Mouse (Mus musculus) erythroblast, embryonic 14.5 days (primary cell): ENCODE results near the gene 4931406P16Rik. TPM values are rescaled to one million over a fixed set of nuclear protein-coding genes. Genes with fewer than 3 reads are reported as not detected.

Experiments used
- H3K27me3 ChIP-seq: 2 replicates; pipeline ENCODE4 v1.6.1; 2012; ENCODE audit warnings: inconsistent platforms; ENCODE audit not compliant: control insufficient read depth
- H3K36me3 ChIP-seq: 2 replicates; pipeline ENCODE4 v1.6.1; 2012; ENCODE audit warnings: mild to moderate bottlenecking, inconsistent platforms; ENCODE audit not compliant: control insufficient read depth
- H3K4me1 ChIP-seq: 2 replicates; pipeline ENCODE4 v1.6.1; 2012; ENCODE audit warnings: inconsistent platforms; ENCODE audit not compliant: control insufficient read depth
- H3K4me3 ChIP-seq: replicated peaks from 2 replicates; pipeline ENCODE3; 2012; ENCODE audit warnings: moderate library complexity, mild to moderate bottlenecking, inconsistent platforms
- H3K9me3 ChIP-seq: 2 replicates; pipeline ENCODE4 v1.6.1; 2012; ENCODE audit warnings: low read length, inconsistent platforms, mixed read lengths; ENCODE audit not compliant: control insufficient read depth
- GATA1 ChIP-seq: IDR thresholded peaks from 2 replicates; pipeline ENCODE4 v1.6.1; 2012; ENCODE audit warnings: low read length, inconsistent platforms, mixed read lengths
- TAL1 ChIP-seq: IDR thresholded peaks from 3 replicates; pipeline ENCODE4 v1.6.1; 2012; ENCODE audit warnings: low read length, inconsistent platforms, mixed read lengths
- polyA plus RNA-seq: library from polyadenylated mRNA; stranded (reverse); fragments of >175 nt; gene quantifications from 2 replicates; pipeline ENCODE4 v1.2.3, GENCODE M21; 2012

The 4931406P16Rik gene
- polyA plus RNA-seq, 1 experiment: 3.3 TPM

DNA sequence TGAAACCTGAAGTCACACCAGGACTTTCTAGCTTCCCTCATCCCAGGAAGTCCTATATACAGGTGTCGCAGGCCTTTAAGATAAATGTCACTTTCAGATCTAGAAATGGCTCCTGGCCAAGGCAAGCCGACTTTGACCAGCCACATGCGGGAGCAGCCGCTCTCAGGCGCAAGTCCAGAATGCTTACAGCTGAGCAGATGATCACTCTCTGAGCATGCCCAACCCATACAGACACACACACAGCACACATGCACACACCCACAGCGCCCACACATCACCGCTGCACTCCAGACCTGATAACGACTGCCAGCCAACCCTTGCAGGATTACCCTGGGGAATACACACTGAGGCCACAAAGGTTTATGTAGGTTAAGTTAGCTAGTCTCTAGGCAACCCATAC lies 87.3 kb downstream of the 4931406P16Rik start:
- peaks cover 48% of the 10 kb centered on the region for H3K4me1 ChIP-seq
- TF ChIP-seq GATA1: no peak
- TF ChIP-seq TAL1: no peak
- peaks cover 63% of the 10 kb centered on the region for H3K36me3 ChIP-seq
- no peak overlapping the region for H3K4me3 ChIP-seq
- 0 out of 2 replicates have a peak, but pooled peaks cover 7% of the 10 kb centered on the region for H3K9me3 ChIP-seq
- no peaks in the 10 kb centered on the region for H3K27me3 ChIP-seq

DNA sequence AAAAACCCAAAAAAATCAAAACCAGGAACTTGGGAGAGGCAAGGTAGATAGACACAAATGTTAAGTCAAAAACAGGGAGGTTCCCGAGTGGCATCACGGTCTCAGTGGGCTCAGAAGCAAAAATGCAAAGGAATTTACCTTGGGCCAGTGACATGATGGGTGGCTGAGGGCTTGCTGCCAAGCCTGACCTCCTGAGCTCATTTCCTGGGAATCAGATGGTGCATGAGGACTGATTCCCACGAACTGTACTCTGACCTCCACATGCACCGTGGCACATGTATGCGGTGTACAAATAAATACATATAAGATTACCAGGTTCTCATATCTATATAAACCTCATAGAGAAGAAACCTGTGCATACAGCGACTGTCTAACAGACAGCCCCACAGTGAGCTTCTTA lies 89.0 kb downstream of the 4931406P16Rik start:
- H3K4me1 ChIP-seq: peaks cover 32% of the 10 kb centered on the region

DNA sequence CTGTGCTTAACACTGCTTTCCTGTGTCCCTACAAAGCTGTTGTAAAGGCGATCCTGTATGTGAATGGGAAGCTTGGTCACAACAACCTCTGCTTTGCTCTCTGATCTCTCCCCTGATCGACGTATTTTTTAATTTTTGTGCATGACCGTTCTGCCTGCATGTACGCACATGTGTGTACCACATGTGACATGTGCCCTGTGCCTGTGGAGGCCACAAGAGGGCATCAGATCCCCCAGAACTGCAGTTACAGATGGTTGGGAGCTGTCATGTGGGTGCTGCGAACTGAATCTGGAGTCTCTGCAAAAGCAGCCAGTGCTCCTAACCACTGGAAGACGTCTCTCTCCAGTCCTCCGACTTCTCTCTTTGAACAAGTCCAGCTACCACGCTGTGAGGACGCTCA lies 91.0 kb downstream of the 4931406P16Rik start:
- H3K27me3 ChIP-seq: no peaks in the 10 kb centered on the region
- TF ChIP-seq TAL1 (no peak), GATA1 (no peak)
- H3K9me3 ChIP-seq: peaks cover 7% of the 10 kb centered on the region; the same call in 1 of the 2 replicates
- H3K36me3 ChIP-seq: peaks cover 87% of the 10 kb centered on the region
- peaks cover 14% of the 10 kb centered on the region for H3K4me1 ChIP-seq
- H3K4me3 ChIP-seq: no peak overlapping the region

More for the DNA sequence above, 89.0 kb downstream of the 4931406P16Rik start:
- Histone ChIP-seq H3K9me3 (peaks cover 7% of the 10 kb centered on the region; the same call in 1 of the 2 replicates), H3K36me3 (peaks cover 78% of the 10 kb centered on the region), H3K4me3 (no peak overlapping the region), H3K27me3 (no peaks in the 10 kb centered on the region)
- TF ChIP-seq TAL1 (no peak), GATA1 (no peak)

DNA sequence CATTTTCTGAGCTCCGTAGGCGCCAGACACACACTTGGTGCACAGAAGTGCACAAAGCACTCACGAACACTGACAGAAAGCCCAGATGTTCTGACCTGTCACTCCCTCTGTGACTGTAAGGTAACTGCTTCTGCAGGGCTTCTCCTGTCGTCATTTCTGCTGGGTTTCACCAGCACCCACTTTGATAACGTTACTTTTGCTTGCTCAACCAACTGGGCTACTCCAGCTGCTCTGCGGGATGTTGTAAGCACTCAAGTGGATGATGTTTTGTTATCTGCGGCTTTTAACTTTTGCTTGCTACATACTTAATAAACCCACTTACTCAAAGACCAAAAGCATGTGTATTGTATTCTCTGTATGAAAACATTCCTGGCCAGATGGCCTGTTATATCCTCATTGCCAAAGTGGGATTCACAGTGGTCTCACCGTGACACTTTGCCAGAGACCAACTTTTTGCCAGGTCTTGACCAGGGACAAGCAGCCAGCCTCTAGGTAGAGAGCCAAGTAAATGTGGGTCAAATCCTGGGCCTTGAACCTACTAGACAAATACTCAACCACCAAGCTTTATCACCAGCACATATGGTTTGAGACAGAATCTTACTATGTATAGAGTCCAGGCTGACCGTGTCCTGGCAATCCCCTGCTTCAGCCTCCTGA lies 91.6 kb downstream of the 4931406P16Rik start:
- peaks cover 7% of the 10 kb centered on the region; the same call in 1 of the 2 replicates for H3K9me3 ChIP-seq
- H3K36me3 ChIP-seq: peaks cover 82% of the 10 kb centered on the region
- H3K4me3 ChIP-seq: no peak overlapping the region
- H3K4me1 ChIP-seq: peaks cover 11% of the 10 kb centered on the region
- H3K27me3 ChIP-seq: no peaks in the 10 kb centered on the region
- TF ChIP-seq TAL1: no peak
- TF ChIP-seq GATA1: no peak

DNA sequence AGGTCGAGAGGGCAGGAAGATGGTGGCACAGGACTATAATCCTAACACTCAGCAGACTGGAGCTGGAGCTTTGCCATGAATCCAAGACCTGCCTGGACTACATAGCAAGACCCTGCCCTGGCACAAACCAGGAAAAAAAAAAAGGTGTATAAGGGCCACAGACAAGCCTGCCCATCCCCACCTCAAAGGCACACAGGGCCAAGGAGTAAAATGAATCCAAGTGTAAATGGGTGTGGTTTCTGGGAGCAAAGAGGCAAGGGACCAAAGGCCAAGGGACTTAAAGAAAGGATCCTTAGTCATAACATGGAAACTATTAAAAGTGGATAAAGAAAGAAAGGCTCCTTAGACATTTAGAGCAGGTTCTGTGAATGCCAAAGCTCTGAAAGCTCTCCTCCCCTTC lies 94.9 kb downstream of the 4931406P16Rik start:
- TF ChIP-seq TAL1 (no peak), GATA1 (no peak)
- H3K4me3 ChIP-seq: no peak overlapping the region
- no peaks in the 10 kb centered on the region for H3K27me3 ChIP-seq
- peaks cover 7% of the 10 kb centered on the region; the same call in 1 of the 2 replicates for H3K9me3 ChIP-seq
- peaks cover 86% of the 10 kb centered on the region for H3K36me3 ChIP-seq
- H3K4me1 ChIP-seq: no peaks in the 10 kb centered on the region; the same call in 1 of the 2 replicates

DNA sequence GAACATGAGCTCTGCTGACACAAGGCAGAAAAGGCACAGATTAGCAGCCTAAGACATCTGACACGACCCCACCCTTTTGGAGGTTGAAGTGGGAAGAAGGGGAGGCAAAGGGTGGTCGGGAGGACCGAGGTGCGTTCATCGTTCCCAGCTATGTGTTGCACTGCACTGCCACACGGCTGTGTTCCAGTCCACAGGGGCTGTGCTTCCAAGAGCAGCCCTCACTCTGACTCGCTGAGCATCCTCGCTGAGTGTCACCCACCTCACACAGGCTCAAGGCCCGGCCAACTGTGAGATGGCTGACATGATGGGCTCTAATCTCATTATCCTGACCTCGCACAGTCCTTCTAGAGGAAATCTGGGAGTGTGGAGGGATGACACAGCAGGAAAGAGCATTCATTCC lies 96.9 kb downstream of the 4931406P16Rik start:
- peaks cover 86% of the 10 kb centered on the region for H3K36me3 ChIP-seq
- no peak for TF ChIP-seq GATA1
- no peak for TF ChIP-seq TAL1
- H3K4me1 ChIP-seq: no peaks in the 10 kb centered on the region; the same call in 1 of the 2 replicates
- H3K4me3 ChIP-seq: no peak overlapping the region
- H3K9me3 ChIP-seq: no peaks in the 10 kb centered on the region; the same call in 1 of the 2 replicates
- no peaks in the 10 kb centered on the region for H3K27me3 ChIP-seq

DNA sequence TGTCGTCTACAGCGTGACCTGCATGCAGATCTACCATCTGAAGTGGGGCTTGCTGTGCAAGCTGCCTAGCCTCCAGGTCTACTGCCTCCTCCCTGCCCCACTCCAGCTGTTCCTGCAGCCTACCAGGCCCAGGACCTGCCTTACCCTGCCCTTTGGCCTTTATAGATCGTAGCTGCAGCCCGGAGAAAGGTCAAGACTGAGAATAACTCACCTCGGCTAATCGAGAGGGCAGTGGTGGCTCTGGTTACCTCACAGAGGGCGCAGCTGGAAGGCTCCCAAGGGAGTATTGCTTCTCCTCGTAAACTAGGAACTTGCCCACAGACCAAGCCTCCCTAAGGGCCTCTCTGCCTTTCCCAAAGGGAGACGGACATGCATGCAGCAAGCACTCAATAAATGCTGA lies 97.9 kb downstream of the 4931406P16Rik start:
- Histone ChIP-seq H3K9me3 (no peaks in the 10 kb centered on the region; the same call in 1 of the 2 replicates), H3K36me3 (peaks cover 87% of the 10 kb centered on the region), H3K4me3 (no peak overlapping the region), H3K4me1 (no peaks in the 10 kb centered on the region; the same call in 1 of the 2 replicates), H3K27me3 (no peaks in the 10 kb centered on the region)
- TF ChIP-seq GATA1: no peak
- TF ChIP-seq TAL1: no peak

DNA sequence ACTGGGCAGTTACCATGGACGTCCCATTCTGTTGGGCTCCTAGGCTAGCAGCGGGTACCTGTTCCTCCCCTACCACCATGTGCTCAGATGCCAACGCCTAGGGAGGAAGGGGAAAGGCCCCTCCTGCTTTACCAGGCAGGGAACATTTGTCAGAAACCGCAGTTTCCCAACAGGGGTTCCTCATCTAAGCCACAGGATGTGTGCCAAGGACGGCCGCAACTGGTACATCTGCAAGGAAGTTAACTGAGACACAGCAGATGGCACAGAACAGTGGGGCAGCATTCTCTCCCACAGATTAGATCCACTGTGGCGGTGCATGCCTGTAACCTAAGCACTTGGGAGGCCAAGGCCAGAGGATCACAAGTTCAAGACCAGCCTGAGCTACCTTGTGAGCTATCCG lies 98.7 kb downstream of the 4931406P16Rik start:
- peaks cover 88% of the 10 kb centered on the region for H3K36me3 ChIP-seq

DNA sequence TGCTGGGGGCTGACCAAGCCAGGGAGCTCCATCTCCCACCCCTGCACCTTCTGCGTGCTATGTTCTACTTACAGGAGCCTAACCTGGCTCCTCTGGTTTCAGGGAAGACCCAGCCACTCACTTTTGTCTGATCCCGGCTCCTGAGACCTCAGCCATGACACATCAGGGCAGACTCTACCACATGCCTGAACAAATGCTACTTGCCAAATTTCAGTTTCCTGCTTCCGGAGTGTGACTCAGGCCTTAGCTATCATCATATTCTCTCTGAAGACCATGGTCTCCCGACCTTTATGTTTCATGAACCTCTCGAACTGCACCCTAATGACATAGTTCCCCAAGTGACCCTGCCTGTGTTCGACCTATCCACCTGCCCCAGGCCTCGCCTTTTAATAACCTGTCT lies 100.1 kb downstream of the 4931406P16Rik start:
- Histone ChIP-seq H3K36me3 (peaks cover 90% of the 10 kb centered on the region), H3K27me3 (no peaks in the 10 kb centered on the region), H3K9me3 (no peaks in the 10 kb centered on the region), H3K4me1 (no peaks in the 10 kb centered on the region; the same call in 1 of the 2 replicates), H3K4me3 (no peak overlapping the region)
- no peak for TF ChIP-seq TAL1
- no peak for TF ChIP-seq GATA1

More for the DNA sequence above, 98.7 kb downstream of the 4931406P16Rik start:
- Histone ChIP-seq H3K4me1 (no peaks in the 10 kb centered on the region; the same call in 1 of the 2 replicates), H3K4me3 (no peak overlapping the region), H3K27me3 (no peaks in the 10 kb centered on the region), H3K9me3 (no peaks in the 10 kb centered on the region)
- TF ChIP-seq TAL1: no peak
- no peak for TF ChIP-seq GATA1
